Mouse (Mus musculus) layer of hippocampus, adult 18-20 months (tissue): ENCODE data around the gene Atp5g2. TPM values are rescaled to one million over a fixed set of nuclear protein-coding genes. Genes with fewer than 3 reads are reported as not detected.
"Not testable (repeated sequence)": the region's sequence is repeated elsewhere in the genome, so short reads cannot be mapped to it uniquely, and the experiment has no call there.

Experiments used
- DNase-seq, 2 experiments: peaks; one replicate each; pipeline ENCODE4 v3.0.0; 2022; ENCODE audit warnings: low spot score in 2 of 2
- total RNA-seq, 2 experiments: library from RNA; stranded (reverse); gene quantifications; 2 replicates each; pipeline ENCODE4 v1.2.3; 2021

Gene Atp5g2
- total RNA-seq, 2 experiments from 2014 or later: 14.5 to 15.6 TPM

DNA sequence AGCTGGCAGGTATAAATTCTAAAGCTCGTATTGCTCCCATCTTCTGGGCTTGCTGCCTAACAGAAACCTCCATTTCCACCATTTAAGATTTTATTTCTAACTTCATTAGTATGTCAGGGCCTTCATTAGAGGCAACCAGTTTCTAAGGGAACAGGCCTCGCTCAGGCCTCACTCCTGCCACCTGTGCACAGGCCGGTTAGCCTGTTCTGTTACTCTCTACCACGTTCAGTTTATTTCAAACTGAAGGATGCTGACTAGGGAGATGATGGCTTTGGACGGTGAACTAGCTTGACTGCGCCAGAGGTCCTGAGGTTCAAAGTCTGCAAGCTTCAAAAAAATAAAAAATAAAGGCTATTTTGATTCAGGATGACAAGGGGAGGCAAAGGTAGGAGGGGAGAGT, 1.9 kb downstream of the Atp5g2 start:
- no peak for DNase-seq

DNA sequence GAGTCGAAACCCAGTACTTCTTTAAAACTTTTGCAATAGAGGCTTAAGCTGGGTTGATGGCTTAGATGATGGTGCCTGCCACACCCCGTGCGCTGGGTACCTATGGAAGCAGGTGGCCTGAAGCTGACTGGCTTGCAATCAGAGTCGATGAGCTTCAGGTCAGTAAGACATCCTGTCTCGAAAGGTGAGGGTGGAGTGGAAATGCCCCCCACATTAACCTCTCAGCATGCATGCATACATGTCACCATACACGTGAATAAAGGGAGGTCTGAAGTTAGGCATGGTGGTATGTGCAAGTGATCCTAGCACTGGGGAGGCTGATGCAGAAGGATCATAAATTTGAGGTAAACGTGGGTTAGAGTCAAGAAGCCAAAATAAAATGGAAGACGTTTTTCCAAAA, 2.6 kb downstream of the Atp5g2 start:
- DNase-seq: no peak

DNA sequence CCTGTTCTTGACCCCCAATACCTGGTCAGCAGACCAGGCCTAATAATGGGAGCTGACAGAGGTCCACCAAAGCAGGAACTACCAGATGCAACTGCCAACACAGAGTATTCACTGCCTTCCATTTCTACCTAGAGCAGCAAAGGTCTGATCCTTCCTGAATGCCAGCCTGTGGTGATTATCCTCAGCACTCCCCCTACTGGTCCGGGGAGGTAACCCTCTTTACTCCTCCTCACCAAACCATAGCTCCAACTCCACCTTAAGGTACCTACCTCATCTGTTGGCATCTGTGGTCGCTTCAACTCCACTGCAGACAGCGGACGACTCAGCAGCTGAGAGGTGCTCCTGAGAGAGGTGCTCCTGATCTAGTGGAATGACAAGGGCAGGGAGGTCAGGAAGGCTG, 6.7 kb downstream of the Atp5g2 start:
- peak in 1 of 2 experiments; percentile 72 for DNase-seq

DNA sequence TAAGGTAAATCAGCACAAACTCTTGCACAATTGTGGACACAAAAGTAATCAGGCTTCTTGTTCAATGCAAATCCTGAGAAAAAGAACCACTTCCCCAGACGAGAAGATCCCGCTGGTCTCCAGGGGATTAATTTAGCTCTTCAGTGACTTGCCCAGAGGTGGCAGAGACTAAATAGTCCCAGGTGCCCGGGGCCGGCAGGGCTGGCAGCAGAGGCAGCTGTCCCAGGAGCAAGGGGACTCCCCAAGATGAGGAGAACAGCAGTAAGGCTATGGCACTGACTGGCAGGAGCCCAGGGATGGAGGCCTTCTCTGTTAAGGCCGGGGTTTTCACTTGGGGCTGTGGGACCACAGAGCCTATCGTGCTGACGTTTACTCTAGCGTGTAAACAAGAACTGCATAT, 8.3 kb downstream of the Atp5g2 start:
- DNase-seq: no peak

DNA sequence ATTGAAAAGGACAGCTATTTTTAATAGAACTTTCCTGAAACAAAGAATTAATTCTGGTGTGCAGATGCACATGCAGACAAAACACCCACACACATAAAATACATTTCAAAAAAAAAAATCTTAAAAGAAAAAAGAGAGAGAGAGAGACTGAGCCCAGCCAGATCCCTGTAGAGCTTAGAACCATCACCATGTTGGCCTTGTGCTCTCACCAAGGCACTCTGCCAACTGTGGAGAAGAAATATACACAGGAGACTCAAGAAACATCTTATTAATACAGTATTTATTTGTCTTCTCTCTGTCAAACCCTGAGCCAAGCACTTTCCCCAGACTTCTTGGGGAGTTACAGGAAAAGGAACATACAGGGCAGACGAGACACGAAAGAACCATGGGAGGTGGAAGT, 9.6 kb downstream of the Atp5g2 start:
- DNase-seq: not testable (repeated sequence)

DNA sequence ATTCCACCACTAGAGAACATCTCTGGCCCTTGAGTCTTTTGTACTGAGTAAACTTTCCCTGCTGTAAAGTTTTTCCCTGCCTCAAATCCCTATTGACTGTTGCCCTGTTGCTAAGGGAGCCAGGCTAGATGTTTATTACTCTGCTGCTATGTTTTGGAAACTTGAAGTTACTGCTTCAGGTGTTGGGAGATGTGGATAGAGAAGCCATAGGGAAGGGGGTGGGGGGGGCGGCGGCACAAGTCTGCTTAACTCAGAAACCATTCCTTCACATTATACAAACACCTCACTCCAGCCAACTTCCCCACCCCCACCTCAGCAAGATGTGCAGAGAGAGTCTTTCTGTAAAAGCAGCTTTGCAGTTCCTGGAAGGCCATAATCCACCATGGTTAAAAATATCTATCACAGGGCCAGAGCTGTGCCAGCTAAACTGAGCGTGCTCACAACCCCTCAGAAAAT, 14.2 kb downstream of the Atp5g2 start:
- DNase-seq: no peak

DNA sequence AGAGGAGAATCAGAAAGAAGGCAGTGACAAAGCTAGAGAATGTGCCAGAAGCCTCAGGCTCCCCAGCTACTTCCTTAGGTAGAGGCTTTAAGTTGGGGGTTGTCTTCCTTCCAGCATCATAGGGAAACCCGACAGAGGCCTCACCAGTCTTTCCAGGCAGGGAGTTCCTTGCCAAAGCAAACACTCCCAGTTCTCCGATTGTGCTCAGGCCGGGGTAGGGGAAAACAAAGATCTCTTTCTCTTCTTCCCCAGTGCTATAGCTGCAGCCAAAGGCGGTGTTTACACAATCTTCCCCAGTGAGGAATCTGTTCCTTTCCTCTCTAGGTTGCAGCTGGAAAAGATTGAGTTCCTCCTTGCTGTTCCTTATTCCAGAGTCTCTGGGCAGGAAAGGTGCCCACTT, 15.5 kb downstream of the Atp5g2 start:
- peak in 1 of 2 experiments; percentile 28 for DNase-seq

DNA sequence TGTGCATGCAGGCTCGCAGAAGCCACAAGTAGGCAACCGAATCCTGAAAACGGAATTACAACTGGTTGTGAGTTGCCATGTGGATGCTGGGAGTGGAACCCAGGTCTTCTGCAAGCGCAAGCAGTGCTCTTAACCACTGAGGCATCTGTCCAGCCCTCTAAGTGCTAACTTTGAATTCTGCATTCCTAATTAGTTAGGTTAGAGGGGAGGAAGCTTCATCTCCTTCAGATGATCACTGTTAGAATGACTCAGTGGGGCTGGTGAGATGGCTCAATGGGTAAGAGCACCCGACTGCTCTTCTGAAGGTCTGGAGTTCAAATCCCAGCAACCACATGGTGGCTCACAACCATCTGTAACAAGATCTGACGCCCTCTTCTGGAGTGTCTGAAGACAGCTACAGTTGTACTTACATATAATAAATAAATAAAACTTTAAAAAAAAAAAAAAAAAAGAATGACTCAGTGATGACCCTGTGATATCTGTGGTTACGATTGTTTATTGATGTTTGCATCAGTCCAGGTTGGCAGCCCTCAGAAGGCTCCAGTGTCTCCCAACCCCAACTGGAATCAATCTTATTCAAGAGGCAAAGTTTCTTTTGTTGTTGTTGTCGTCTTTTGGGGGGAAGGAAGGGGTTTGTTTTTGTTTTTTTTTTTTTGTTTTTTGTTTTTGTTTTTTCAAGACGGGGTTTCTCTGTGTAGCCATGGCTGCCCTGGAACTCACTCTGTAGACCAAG, 20.1 kb downstream of the Atp5g2 start:
- DNase-seq: not testable (repeated sequence)

DNA sequence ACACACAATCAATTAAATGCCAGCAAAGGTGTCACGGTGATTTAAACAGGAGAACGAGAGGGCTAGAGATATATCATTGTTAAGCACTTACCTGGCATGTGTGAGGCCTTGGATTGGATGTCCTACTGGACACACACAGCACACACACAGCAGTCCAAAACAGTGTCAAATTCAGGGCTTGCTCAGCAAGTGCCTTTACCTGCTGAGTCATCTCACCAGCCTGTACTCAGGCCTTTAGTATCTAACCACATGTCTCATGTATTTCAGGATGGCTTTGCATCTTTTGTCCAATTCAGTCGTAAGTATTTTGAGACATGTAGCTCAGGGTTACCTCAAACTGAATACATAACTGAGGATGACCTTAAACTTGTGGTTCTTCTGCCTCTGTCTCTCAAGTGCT, 21.0 kb downstream of the Atp5g2 start:
- DNase-seq: no peak

DNA sequence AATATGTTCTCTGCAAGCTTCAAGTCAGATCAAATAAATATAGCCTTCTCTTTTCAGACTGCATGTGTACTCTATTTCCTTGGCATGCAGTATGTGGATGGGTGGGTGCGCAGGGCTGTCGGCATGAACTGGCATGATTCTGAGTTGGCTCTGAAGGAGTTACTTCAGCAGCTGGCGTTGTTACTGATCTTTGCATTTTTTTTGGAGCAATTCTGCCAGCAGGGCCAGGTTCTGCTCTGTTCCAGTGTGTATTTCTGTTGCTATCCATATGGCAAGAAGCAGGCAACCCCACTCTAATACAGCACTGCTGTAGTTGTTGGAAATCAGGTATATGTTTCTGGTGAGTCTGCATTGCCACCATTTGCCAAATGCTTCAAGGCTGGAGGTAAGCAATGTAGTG, 36.3 kb downstream of the Atp5g2 start:
- DNase-seq: peak; percentile 67 to 79

DNA sequence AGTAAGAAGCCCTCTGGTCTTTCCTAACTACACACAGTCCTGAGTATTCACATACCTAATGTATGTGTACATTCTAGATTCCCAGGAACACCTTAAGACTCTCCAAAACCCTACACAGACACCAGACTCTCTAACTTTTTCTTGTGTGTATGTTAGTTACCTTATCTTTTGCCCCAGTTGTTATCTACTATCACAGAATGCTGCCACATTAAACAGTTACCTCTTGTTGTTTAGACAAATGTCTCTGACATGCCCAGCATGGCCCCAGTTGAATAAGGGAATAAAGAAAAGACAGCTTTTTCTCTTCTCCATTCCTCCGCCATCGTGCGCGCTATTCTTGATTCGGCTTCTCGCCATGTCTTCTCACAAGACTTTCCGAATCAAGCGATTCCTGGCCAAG, 37.5 kb downstream of the Atp5g2 start:
- DNase-seq: no peak

DNA sequence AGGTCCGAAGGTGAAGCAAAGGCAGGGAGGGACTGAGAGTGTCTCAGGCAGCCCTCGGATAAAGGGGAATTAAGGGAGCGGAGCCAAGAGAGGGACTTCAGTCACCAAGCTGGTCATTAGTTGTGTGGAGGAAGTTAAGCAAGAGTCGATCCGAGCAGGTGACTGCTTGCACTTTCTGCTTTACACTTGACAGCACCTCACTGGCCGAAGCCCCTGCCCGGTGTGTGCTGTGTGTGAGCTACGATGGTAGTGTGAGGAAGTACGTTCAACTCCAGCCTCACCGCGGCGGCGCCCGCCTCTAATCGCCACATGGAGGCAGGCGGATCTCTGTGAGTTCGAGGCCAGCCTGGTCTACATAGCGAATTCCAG, 46.5 kb downstream of the Atp5g2 start:
- DNase-seq: no peak

DNA sequence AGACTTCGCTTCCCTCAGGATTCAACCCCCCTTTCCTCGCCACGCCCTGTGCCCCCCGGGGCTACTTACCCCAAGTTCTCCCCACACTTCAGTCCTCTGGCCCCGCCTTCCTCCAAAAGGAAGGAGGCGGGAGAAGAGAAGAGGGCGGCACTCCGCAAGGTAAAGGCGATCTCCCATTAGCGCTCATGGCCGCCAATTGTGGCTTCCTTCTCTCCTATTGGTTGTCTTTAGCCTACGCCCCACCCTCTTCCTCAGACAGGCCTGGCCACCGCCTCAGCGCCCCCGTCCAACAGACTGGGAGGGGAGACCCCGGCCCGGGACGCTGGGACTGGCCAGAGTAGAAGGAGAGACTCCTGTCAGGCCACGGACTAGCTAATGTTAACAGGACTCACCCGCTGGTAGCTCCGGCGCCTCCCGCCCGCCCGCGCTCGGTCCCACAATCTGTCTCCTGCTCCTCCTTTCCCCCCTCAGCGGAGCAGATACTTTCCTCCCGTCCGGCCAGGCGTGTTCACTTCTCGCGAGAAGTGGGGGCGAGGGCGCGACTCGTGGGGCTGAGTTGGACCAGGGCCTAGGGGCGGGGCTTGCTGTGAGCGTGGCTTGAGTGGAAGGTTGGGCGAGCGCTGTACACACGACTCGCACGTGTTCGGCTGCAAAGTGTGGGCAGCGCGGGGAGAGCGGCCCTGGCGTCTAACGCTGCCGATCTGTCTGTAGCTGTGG, 47.0 kb downstream of the Atp5g2 start, which contains the start of the genes Gm28047 and Atf7:
Gm28047 (minus strand) TSS at position 98 of the 717 bp plus-strand sequence.
Atf7 (minus strand) TSS at position 495 of the 717 bp plus-strand sequence.
- peak; percentile 97 to 99 for DNase-seq

DNA sequence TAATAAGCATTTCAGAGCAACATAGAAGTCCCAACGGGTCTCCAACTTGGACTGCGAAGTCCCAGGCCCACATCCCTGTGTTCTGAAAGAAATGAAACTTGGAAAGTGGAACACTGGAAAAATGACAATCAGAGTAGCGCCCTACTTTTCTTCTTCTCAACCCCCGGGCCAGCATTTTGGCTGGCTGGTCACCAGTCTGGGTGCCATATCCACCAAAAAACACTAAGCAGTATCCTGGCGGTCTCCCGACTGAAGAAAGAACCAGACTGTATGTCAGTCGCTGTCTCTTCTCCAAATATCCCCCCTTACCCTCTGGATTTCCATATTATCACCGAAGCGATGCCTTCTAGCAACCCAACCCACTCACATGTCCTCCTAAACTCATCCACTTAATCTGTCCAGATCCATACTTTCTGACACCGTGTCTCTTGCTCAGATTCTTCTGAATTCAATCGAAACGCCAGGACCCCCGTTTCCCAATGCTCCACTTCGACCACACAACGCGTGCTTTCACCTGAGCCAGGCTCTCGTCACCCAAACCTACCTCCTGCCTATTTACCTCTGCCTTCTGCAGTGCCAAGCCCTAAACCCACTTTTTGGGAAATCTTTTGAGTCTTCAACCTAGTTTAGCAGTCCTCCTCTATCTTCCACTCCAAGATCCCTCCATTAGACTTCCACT, 47.7 kb downstream of the Atp5g2 start:
- peak in 1 of 2 experiments; percentile 30 for DNase-seq

DNA sequence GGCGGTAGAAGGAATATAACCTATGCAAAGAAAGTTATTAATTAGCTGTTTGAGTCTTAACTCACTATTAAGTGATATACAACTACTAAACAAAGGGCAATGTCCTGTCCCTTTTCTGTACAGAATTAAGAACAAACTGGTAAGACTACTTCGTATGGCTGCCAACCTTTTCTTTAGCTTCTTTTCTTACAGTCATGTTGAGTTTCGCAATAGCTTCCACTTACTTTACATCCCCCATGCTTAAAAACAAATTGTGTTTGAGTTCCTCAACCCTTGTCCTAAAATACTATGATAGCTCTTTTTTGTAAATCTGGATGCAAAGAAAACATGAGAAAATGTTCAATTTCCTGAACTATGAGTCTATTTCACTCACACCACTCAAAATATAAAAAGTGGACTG, 49.0 kb downstream of the Atp5g2 start:
- no peak for DNase-seq

DNA sequence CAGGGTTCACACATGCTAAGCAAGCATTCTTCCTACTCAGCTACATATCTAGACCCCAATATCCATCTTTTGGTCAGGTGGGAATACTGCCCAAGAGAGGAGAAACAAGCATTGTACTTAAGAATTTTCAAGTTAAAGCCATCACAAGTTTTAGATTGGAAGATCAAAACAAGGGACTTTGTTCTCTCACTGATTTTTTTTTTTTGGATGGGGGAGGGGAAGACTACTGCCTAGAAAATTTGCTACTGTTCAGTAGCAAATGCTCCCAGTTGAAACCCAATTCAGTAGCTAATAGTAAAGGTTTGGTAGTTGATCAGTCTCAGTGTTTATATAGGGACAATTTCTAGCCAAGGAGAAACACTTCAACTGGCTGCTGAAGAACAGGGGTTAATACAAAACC, 49.6 kb downstream of the Atp5g2 start:
- DNase-seq: no peak

DNA sequence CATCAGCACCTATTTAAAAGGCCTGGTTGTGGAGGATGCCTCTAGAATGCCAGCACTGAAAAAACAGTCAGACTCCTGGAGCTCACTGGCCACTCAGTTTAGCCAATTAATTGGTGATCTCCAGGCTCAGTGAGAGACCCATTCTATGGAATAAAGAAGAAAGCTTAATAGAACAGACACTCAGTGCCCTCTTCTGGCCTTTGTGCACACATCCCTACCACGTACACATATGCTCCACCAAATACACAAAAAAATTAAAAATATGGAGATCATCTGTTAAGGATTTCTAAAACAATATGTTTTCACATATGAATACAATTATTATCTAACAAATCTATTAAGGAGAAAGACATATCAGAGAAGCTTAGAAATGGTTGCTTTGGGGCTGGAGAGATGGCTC, 51.4 kb downstream of the Atp5g2 start:
- no peak for DNase-seq

DNA sequence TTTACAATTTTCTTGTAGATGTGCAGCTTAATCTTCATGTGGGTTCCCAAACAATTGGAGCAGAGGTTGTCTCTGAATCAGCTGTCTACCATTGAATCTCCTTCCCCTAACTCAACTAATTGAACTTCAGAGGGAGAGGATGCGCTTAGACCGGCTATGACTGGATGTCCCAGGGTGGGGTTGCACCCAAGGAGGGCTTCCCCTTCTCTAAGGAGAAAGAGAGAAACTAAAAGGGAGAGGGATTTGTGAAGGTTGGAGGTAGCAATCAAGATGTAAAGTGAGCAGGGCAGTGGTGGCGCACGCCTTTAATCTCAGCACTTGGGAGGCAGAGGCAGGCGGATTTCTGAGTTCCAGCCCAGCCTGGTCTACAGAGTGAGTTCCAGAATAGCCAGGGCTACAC, 52.7 kb downstream of the Atp5g2 start:
- no peak for DNase-seq

DNA sequence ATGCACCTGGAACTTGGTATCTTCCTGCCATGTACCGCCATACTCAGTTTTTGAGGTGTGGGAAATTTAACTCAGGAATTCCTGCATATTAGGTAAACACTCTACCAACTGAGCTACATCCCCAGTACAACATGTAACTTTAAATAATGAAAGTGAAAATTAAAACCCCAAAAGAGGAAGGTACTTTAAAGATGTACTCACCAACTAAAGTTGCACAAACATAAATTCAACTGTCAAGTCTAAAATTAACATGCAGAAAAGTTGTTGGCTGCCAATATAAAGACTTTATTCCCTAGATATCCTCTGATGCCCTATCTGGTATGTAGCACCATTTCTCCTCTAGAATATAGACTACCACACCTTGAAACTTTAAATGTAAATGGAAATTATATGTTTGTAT, 54.5 kb downstream of the Atp5g2 start:
- DNase-seq: no peak

DNA sequence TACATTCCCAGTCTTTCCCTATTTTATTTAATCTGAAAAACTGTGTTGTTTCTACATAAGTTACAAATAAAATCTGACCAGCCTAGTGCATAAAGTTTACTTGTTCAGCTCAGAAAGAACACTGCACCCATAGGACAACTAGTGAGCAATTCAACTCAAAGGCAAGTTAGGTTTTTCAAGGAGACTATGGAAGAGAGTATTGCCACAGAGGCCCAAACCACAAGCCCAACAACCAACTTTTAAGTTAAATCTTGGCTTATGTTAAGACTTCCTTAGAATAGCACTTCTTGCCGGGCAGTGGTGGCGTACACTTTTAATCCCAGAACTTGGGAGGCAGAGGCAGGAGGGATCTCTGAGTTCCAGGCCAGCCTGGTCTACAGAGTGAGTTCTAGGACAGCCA, 56.0 kb downstream of the Atp5g2 start:
- DNase-seq: no peak

DNA sequence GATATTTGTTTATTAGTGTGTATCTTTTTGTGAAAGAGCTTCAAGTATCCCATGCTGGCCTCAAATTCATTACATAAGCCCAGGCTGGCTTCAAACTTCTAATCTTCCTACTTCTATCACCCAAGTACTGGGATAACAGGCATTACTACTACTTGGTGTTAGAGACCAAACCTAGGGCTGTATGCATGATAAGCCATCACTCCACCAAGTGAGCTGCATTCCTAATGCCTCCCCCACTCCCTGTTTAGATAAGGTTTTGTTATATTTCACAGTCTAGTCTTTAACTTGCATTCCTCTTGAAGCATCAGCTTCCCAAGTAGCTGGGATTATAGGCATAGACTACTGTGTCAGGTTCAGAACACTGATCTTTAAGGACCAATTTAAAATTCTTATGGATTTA, 57.9 kb downstream of the Atp5g2 start:
- DNase-seq: no peak

DNA sequence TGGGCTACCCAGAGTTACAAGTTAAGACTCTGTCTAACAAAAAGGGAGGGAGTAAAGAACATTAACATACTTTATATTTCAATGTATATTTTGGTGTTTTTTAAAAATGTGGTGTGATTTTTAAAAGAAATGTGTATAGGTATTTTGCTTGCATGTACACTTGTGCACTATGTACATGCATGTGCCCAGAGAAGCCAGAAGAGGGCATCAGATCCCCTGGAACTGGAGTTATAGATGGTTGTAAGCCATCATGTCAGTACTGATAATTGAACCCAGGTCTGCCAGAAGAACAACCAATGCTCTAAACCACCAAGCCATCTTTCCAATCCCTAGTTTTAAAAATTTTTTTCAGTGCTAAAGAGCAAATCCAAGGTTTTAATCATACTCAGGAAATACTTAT, 59.2 kb downstream of the Atp5g2 start:
- DNase-seq: no peak
